Mouse (Mus musculus) activated CD4-positive, CD25-positive, alpha-beta regulatory T cell, adult 4 months (primary cell): ENCODE measurements around the gene Dis3l2. TPM values are rescaled to one million over a fixed set of nuclear protein-coding genes. Genes with fewer than 3 reads are reported as not detected.

ENCODE experiments used
- ATAC-seq: one replicate; pipeline ENCODE4 v1.8.0; 2017
- polyA plus RNA-seq, 2 experiments: library from polyadenylated mRNA; unstranded; fragments of 100-300 nt; shearing (Covaris generic); gene quantifications; one replicate each; pipeline ENCODE4 v1.2.1; 2017

Dis3l2 gene
- polyA plus RNA-seq, 2 experiments from 2014 or later: 18.9 to 20.4 TPM

DNA sequence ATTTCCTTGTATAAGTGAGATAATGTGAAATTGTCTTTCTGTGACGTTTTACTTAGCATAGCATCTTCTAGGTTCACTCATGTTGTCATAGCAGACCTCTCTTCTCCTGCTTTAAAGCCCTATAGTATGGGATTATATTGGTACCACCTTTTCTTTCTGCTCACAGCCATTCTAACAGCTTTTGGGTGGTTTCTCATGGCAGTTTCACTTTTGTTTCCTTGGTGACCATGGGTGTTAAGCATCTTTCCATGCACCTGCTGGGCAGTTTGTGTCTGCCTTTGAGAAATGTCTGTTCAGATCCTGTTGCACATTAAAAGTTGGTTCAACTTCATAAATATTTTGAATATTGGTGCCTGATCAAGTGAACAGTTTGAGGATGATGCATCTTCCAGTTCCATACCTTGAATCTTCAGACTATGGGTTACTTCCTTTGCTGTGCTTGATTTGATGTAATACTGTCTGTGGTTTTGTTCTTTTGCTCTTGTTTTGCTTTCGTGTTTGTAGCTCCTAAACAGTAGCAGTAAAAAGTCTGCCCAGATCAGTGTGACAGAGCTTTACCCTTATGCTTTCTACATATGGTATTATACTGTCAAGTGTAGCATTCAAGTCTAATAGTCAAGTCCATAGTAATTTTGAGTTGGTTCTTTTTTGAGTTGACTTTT, 29.7 kb downstream of the Dis3l2 start:
- ATAC-seq: peak; percentile 70

DNA sequence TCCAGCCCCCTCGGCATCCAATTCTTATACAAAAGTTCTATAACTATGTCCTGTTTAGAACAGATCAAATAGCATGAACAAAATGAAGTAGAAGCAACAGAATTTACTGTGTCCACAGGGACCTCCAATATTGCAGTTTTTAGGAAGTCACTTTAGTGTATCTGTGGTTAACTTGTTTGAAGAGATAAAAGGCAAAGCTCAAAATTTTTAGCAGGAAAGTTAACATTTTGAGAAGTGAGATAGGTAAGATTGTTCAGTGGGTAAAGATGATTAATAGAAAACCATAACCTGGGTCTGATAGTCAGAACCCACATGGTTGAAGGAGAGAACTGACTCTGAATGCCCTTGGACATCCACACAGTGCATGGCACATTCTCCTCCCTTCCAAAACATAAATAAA, 32.8 kb downstream of the Dis3l2 start:
- ATAC-seq: no peak

DNA sequence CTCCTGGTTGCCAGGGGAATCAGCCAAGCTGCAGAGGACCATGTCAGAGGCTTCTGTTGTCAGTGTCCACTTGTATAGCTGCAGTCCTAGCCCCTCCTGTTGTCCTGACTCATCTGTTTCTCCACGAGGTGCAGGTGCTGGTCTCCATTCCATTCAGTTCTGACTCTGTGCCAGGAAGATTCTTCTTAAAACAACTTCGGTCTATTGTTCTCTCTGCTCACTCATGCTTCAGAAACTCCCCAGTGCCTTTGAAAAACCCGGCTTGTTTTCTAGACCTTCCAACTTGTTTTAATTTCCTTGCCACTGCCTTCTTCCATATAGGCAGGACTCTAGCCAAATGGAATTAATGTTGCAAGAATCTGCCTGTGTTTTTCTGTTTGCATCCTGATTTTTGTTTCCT, 39.3 kb downstream of the Dis3l2 start:
- no peak for ATAC-seq

DNA sequence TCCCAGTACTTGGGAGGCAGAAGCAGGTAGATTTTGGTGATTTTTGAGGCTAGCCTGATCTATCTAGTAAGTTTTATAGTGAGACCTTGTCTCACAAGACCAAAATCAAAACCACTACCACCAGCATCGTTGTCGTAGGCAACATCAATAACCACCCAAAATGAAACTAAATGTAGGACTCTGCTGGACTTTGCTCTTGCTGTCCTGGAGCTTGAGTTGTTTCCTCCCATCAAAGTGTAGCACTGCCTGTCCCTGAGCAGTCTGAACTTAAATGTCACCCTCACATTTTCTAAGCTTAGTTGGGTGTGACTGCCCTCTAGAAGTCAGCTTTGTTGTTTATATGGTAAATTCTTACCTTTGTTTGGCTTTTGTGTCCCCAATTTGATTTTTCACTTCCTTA, 43.4 kb downstream of the Dis3l2 start:
- ATAC-seq: no peak

DNA sequence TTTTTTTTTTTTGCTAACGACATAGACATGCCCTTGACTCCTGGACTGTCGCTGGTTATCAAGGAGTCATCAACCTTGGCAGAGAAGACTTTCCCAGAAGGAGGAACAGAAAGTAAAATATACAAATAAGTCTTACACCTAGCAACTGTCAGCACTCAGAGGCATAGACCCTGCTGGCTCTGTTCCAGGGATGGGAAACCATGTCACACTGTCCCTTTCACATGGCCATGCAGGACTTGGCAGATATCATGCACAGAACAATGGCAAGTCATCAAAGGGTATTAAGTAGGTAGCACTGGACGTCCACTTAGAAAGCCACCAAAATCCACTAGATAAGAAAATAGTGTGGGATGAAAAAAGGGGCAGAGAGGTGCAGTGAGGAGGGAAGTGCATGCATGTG, 46.5 kb downstream of the Dis3l2 start:
- ATAC-seq: no peak

DNA sequence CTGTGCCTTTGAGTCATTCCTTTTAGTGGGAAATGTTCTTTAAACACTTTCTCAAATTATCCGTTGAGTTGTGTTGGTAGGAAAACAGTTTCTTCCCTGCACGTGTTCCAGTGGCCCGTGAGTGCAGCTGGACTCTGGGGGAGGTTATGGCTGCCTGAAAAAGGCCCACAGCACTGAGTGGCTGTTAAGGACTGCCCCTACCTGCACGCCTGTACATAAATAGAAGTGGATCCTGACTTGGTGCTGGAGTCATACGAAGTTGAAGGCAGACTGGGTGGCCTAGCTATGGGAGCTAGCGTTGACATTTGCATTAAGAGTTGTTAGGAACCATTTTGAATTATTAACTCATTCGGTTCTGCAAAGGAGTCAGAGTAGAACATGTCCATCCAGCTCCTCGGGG, 49.8 kb downstream of the Dis3l2 start:
- ATAC-seq: no peak

DNA sequence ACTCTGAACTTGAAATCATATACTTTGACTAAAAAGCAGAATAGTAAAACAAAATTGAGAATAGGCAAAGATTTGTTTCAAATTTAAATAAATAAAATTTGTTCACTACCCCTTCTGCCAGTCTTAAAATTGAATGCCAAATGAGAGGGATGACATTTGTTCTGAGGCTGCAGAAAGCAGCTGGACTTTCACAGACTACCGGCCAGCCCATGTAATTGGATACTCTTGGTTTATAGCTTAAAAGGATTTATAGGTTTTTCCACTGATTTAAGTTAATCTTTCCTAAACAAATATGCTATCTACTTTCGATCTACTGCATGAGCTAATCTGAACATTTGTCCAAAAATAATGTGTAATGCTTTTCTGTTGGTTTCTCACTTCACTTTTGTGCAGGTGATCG, 50.7 kb downstream of the Dis3l2 start:
- no peak for ATAC-seq

DNA sequence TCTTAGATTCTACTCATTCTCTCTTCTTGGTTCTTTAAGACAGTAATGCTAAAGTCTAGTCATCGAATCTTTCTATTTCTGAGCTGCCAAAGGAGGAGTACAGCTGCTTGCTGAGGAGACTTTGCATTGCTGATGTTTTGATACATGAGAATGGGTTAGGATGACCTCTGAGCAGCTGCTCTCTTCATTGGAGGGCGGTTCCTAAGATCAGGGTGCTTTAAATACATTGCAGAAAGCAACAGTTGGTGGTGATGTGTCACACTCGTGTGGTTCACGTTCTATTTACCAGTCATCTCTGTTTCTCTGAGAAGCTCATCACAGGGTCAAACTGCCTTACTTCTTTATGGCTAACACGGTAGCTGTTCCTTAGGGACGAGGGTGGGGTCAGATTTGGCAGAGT, 54.5 kb downstream of the Dis3l2 start:
- ATAC-seq: no peak

DNA sequence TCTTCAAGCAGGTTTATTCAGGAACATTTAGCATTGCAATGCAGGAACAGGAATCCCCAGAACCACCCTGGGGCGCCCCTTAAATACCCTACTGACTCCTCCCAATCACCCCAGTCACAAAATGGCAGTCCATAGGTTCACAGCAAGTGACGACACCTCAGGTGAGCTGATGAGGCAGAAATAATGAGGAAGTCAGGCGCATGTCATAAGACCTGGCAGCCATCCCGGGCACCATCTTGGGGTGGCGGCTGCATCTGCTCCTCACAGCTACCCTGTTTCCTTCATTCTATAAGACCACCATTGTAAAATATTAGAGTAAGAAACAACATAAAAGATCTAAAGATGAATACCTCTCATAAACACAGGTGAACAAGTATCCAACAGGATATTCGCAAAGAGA, 58.6 kb downstream of the Dis3l2 start:
- ATAC-seq: no peak

DNA sequence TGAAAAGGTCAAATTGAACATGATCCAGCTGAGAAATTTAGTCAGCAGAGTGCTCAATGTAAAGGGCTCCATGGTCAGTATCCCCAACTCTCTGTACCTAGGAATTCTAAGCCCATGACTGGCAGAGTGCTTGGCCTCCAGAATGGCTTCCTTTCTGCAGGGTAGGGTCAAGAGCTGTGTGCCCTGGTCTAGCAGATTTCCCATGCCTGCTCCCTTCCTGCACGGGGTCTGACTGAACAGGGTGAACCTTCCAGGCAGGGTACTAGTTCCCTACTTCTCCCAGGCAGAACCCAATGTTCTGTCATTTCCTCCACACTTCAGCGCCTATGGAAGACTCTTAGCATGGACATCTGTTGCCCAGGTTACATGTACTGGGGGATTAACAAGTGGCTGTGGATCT, 97.6 kb downstream of the Dis3l2 start:
- ATAC-seq: no peak

DNA sequence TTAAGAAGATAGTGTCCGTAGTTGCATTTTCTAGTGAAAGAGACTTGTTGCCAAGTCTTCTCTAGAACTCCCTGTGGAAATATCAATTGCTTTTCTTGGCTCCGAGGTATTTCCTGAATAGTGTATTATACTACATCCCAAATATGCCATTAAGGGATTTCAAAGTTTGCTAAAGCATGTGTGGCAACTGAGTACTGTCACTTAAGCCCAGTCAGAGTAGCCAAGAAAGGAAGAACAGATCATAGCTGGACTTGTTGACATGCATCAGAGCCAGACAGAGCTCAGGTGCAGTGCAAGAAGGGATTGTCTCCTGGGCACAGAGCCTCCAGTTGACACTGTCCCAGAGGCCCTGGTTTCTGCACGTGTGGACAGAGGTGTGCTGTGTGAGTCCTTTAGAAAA, 108.1 kb downstream of the Dis3l2 start:
- no peak for ATAC-seq

DNA sequence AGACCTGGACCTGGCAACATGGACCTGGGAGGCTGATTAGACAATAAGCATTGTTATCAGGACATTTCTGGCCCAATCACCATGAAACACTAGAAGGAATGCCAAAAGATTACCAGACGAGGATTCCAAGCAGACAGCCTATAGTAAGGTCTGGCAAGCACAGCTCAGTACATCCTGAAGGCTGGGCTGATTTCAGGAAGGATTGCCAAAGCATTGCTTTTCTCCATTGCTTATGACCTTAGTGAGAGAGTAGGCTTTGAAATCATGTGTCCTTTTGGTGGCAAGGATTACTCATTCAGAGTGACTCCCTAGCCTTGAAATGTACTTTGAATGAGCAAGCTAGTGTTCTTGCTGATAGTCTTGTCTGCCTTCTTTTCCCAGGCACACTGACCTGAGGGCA, 118.7 kb downstream of the Dis3l2 start:
- ATAC-seq: no peak

DNA sequence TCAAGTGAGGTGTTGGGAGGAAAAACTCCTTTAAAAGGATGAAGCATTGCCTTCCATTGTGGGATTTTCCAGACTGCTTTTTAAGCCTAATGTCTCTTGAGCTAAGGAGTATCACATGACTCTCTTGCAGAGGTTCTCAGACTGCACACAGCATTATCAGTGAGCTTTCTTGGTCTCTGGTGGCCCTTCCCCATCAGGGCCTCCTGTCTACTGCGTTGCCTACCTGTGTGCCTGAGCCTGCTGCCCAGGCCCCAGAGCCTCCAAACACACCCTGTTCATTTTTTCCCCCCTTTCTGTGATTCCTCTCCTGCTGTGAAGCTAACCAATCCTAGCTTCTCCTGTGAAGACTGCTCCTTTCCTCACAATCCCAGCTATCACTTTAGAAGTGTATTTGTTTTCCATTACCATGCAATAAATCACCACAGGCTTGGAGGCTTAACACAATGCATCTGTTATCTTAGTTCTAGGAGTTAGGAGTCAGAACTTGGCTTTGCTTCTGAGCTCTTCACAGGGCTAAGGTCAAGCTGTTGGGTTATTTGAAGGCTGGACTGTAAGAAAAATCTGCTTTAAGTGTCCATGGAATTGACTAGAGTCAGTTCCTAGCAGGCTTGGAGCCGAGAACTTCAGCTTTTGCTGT, 130.9 kb downstream of the Dis3l2 start:
- ATAC-seq: no peak

DNA sequence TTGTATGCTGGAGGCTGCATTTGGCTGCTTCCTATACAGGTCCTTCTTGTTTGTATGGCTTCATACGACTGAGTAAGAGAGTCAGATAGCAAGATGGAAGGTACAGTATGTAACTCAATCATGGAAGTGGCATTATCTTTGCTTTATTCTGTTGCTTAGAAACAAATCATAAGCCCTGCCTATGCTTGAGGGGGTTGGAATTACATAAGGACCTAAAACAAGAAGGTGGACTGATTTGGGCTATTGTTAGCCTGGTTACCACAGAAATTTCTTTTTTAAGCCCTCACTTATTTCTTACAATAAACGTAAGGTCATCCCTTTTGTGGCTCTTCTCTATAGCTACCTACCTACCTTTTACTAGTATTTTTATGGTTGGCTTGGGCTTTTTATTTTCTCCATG, 131.4 kb downstream of the Dis3l2 start:
- ATAC-seq: no peak

DNA sequence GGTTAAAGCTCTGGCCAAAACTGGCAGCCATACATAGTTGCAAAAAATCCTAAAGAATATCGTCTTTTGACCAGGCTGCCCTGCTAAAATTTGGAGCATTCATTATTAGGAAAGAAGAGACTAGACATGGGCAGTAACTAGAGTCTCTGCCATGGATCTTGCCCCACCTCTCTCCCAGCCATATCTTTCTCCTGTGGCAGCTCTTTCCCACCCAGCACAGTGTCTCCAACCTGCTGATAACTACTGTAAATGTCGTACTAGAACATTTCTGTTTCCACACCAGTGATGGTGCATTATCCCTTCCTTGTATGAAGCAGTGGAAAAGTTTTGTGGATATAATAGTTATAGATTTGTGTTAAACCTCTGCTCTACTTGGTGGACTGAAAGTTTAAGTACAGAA, 147.1 kb downstream of the Dis3l2 start:
- ATAC-seq: no peak

DNA sequence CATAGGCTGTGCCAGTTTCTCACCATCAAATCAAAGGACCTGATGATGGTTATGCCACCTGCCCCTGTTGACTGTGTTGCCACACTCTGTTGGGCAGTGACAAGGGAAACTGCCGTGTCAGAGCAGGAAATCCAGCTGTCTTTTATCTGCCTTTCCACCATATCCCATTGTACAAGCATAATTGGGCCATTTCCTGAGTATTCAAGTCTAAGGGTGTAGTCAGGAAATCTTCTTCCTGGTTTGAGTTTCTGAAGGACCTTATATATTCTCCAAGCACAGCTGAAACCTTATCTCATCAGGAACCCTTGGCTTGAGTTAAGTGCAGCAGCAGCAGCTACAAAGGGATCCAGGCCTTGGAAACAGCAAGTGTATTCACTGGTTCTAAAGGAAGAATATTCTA, 155.3 kb downstream of the Dis3l2 start:
- no peak for ATAC-seq

DNA sequence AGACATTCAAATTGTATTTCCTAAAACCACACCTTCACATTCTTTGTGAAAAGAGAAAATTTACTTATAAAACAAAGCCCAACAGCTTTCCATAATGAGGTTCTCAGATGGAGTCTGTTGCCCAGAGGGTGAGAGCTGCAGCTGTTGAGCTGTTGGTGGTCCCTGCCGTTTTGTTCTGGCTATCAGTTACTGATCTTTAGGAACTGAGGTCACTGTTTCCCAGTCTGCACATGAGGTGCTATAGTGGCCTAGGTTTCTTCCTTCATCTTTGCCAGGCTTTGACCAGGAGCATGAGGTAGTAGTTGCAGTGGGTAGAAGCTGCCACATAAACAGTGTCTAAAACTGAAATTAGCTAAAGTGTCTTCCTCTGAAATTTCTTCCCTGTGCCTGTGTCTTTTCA, 155.8 kb downstream of the Dis3l2 start:
- ATAC-seq: no peak

DNA sequence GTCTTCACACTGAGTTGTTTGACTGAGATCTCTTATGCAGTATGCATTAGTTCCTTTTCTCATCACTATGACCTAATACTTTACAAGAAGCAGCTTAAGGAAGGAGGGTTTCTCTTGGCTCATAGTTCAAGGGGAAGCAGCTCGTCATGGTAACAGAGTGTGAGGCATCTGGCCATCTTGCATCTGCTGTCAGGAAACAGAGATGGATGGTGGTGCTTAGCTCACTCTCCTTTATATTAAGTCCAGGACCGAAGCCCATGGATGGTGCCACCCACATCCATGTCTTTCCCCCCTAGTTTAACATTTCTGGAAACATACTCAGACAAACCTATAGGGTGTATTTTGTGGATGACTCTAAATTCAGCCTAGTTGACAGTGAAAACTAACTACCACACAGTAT, 170.1 kb downstream of the Dis3l2 start:
- no peak for ATAC-seq

DNA sequence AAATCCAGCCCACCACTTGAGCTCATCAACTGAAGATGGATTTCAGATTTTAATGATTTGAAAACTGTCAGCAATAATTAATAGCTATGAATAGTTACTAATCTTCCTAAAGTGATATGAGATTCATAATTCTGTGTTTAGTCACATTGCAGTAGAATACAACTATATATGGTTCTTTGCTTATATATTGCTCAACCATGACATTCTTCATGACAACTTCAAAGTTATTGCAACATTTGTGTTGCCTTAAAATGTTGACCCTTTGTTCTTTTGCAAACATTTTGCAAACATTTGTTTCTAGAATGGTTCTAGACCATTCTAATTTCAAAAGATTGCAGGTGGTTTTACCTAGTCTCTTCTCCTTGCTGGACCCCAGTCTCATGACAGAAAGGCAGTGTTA, 175.1 kb downstream of the Dis3l2 start:
- no peak for ATAC-seq

DNA sequence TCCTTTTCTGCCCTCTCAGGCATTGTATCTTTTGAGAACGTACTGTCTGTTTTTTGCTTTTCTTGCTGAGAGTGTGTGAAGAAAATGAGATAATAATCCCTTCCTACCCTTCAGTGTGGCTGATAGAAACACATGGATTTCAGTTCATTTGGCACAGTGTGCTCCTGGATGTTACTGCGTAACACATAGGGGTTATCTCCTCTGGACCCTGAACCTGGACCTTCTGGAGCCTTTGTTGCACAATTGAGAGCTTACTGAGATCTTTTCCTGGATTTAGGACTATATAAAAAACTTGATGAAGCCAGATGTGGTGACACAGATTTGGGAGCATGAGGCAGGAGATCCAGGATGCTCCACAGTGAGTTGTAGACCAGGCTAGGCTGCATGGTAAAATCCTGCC, 175.9 kb downstream of the Dis3l2 start:
- ATAC-seq: no peak

DNA sequence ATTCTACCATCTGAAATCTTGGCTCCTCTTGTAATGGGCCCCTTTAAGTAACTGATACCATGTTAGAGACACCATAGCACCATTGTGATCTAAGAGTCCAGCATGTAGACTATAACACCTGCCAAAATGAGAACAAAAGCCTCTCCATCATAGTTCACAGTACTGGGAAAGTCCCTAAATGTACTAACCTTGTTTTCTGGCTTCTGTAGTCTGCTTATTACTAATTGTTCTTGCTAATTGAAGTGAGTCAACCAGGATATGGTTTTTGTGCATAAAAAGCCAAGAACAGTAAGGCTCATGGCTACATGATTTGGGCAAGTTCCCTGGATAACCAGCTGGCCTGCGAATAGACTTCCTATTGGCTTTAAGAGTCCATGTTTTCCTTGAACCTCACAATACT, 183.5 kb downstream of the Dis3l2 start:
- ATAC-seq: peak; percentile 83

DNA sequence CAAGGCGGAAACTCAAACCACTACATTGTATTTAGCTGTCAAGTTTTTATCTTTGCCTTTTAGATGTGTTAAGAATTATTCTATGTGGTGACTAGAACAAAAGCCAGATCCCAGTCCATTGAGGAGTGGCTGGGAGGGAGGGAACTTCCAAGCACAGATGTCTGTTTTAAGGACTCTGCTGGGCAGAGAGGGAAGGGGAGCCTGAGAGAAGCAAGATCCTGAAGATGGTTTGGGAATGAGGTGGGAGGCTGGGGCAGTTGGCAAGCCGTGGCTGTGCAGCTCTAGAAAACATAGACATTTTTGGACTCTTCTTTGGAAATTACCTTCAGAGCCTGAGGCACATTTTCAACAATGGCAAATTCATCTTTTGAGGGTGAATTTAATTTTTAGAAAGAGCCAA, 208.9 kb downstream of the Dis3l2 start:
- ATAC-seq: no peak

DNA sequence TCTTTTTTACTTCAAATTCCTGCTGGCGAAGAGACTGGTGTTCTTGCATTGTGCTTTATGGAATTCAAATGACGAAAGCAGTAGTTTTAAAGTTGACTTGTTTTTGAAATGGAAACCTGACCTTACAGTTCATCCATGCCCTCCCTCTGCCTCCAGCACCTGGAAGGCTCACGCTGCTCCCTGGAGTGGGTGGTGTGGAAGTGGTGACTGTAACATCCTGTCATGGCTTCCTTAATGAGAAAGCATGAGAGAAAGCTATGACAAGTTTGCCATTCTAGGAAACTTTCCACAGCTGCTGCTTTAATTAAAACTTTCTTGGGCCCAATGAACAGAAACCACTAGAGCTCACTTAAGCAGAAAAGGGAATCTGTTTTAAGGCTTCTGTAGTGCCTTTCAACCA, 210.3 kb downstream of the Dis3l2 start:
- ATAC-seq: no peak

DNA sequence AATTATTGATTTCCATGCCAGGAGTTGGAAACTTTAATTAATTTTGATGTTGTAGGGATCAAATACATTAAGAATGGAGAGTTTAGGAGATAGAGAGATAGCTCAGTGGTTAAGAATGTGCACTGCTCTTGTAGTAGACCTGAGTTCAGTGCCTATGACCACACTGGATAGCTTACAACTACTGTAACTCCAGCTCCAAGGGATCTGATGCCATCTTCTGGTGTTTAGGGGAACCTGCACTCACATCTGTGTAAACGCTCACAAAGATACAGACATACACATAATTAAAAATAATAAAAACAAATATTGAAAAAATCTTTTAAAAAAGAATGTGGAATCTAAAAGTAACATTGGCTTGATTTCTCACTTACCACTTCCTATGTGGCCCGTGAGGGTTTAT, 211.1 kb downstream of the Dis3l2 start:
- no peak for ATAC-seq

DNA sequence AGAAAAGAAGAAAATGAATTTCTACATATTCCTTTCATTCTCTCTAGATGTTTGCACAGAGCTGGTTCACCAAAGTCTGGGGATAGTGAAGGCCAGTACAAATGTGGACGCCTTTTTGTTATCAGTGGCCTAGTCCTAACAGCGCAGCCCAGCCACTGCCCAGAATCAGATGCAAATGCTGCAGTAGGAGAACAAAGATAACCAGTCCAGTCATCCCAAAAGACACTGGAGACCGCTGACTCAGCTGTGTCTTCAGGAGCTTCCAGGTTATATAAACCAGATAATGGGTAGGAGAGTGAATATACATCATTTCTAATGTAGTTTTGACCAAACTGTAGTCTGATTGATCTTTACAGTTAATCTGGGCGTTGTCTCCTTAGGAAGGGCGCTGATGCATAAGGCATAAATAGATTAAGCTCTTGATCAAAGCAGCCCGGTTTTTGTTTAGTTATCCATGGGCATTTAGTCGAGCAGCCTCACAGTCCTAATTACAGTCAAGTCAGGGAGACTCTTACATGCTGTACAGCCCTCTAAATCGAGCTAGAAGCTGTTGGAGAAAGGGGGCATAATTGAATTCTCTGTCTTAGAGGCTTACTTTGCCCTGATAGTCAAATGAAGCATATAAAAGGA, 212.9 kb downstream of the Dis3l2 start:
- no peak for ATAC-seq
